Mouse (Mus musculus) cerebellum, adult 9-11 months (tissue): ENCODE measurements at regions not wholly inside any gene's neighbourhood (a gene's known extent, or its start where the extent isn't known, plus 50 kb on each side); places are given as distances from the start of the nearest gene placed in this dataset.
A peak's percentile ranks its signal among the peaks of the same experiment; 100 is the strongest.
"Not testable (repeated sequence)": the region's sequence is repeated elsewhere in the genome, so short reads cannot be mapped to it uniquely, and the experiment has no call there.

Experiments
- DNase-seq: peaks from one replicate; pipeline ENCODE4 v3.0.0; 2022

GRCm38 (mm10) chr13:44635221-44636007 lies 93.9 kb upstream of the Jarid2 start:
- no peak for DNase-seq

- no peak for DNase-seq
Measured at GRCm38 (mm10) chr13:44636008-44636335, 93.3 kb upstream of the Jarid2 start.

- no peak for DNase-seq
Measured at GRCm38 (mm10) chr13:44642361-44642760, 86.9 kb upstream of the Jarid2 start.

GRCm38 (mm10) chr13:44650052-44650451 lies 79.2 kb upstream of the Jarid2 start:
- no peak for DNase-seq

GRCm38 (mm10) chr13:44651259-44652238 lies 77.7 kb upstream of the Jarid2 start:
- DNase-seq, result no peak

- DNase-seq, result peak; percentile 85
Measured at GRCm38 (mm10) chr13:44657905-44658414, 71.3 kb upstream of the Jarid2 start.

GRCm38 (mm10) chr13:44659861-44660260 lies 69.4 kb upstream of the Jarid2 start:
- no peak for DNase-seq

GRCm38 (mm10) chr13:44663062-44663461 lies 66.2 kb upstream of the Jarid2 start:
- DNase-seq, result no peak

GRCm38 (mm10) chr13:44663730-44664129 lies 65.5 kb upstream of the Jarid2 start:
- DNase-seq, result no peak

GRCm38 (mm10) chr13:44669761-44670160 lies 59.5 kb upstream of the Jarid2 start:
- peak; percentile 73 for DNase-seq

GRCm38 (mm10) chr13:44673337-44673966 lies 55.8 kb upstream of the Jarid2 start:
- peak; percentile 93 for DNase-seq

GRCm38 (mm10) chr13:44673967-44674357 lies 55.3 kb upstream of the Jarid2 start:
- no peak for DNase-seq

- no peak for DNase-seq
Measured at GRCm38 (mm10) chr13:44674926-44675650, 54.2 kb upstream of the Jarid2 start.

GRCm38 (mm10) chr13:44676041-44676440 lies 53.2 kb upstream of the Jarid2 start:
- no peak for DNase-seq

- DNase-seq, result no peak
Measured at GRCm38 (mm10) chr13:44678121-44678520, 51.2 kb upstream of the Jarid2 start.

- DNase-seq, result not testable (repeated sequence)
Measured at GRCm38 (mm10) chr13:44679457-44679856, 49.8 kb upstream of the Jarid2 start.
